Mouse (Mus musculus): Measurements from ENCODE around the gene Cdk14. TPM values are rescaled to one million over a fixed set of nuclear protein-coding genes. Genes with fewer than 3 reads are reported as not detected.

The Cdk14 gene
- polyA plus RNA-seq, 1 experiment = 2.9 TPM

DNA sequence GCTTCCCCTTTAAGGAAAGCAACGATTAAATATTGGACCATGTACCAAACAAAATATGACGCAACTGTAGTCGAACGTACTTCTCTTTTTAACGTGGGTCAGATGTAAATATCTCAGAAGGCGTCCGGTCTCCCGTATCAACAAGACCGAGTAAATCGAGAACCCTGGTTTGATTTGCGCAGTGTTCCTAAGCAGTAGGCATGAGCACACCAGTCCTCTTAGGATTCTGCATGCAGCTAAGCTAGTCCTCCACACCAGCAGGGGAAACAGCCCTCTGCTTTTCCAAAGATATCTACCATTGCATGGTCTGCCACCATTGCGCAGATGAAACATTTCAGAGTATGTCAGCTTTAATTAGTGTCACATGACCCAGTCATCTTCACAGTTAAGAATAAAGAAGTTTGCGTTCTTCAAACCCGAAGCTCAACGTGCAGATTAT is 543.4 kb downstream of the Cdk14 start:
- no peak for DNase-seq (ENCODE audit: low read depth in 1 of 2, low spot score in 2 of 2)
- H3K27me3 ChIP-seq (ENCODE audit: control insufficient read depth, insufficient read depth, low read length) = no peaks in the 10 kb centered on the region
- no peaks in the 10 kb centered on the region for H3K4me1 ChIP-seq (ENCODE audit: control insufficient read depth, insufficient read depth, insufficient read length)
- WGBS = 74% methylated on average over 15 of the region's 15 CpGs
- TF ChIP-seq POLR2A (IDR thresholded peaks at IDR 0.05; ENCODE audit: low read depth, low read length) (no peak), CTCF (IDR thresholded peaks at IDR 0.05; ENCODE audit: extremely low read depth, insufficient read depth, insufficient read length, insufficient replicate concordance) (no peak)
- H3K4me3 ChIP-seq (ENCODE audit: extremely low read depth, insufficient read depth, insufficient read length) = no peak overlapping the region
- H3K36me3 ChIP-seq (ENCODE audit: control insufficient read depth, insufficient read depth, low read length) = no peaks in the 10 kb centered on the region
- H3K27ac ChIP-seq (ENCODE audit: insufficient read depth, low read length) = no peak overlapping the region

DNA sequence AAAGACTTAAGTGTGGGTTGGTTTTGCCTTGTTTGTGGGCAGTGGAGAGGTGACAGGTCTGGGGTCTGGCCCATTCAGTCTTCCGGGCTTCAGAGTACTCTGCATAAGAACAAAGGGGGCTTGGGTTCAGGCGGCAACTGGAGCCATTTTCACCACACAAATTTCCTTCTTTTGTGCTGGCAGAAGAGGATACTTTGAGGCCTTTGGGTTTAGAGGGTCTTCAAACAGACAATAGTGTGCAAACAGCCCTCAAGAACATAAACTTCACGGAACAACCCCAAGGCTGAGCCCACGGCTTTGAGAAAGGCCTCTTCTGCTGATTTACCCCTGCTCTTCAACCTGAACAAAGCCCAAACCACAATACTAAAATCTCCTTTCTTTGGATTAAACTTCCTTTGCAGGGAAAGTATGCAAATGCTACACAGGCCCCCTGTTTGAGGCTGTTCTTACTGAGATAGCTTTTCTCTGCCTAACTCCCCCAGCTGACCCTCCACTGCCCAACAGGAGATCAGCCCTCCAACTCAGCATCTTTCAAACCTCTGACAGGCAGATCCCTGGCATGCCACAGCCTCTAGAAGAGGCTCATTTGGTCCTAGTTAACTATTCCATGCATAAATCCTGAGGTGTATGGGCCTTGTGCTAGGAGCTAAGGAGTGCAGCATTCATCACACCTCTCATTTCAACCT is 549.9 kb downstream of the Cdk14 start:
- no peak for TF ChIP-seq POLR2A (IDR thresholded peaks at IDR 0.05; ENCODE audit: low read depth, low read length)
- TF ChIP-seq CTCF (IDR thresholded peaks at IDR 0.05; ENCODE audit: extremely low read depth, insufficient read depth, insufficient read length, insufficient replicate concordance) = no peak
- DNase-seq (ENCODE audit: low read depth in 1 of 2, low spot score in 2 of 2) = no peak
- Histone ChIP-seq H3K4me1 (ENCODE audit: control insufficient read depth, insufficient read depth, insufficient read length) (no peaks in the 10 kb centered on the region), H3K27me3 (ENCODE audit: control insufficient read depth, insufficient read depth, low read length) (no peaks in the 10 kb centered on the region), H3K27ac (ENCODE audit: insufficient read depth, low read length) (no peak overlapping the region), H3K4me3 (ENCODE audit: extremely low read depth, insufficient read depth, insufficient read length) (no peak overlapping the region), H3K36me3 (ENCODE audit: control insufficient read depth, insufficient read depth, low read length) (no peaks in the 10 kb centered on the region)
- WGBS = 83% methylated on average over 4 of the region's 4 CpGs

DNA sequence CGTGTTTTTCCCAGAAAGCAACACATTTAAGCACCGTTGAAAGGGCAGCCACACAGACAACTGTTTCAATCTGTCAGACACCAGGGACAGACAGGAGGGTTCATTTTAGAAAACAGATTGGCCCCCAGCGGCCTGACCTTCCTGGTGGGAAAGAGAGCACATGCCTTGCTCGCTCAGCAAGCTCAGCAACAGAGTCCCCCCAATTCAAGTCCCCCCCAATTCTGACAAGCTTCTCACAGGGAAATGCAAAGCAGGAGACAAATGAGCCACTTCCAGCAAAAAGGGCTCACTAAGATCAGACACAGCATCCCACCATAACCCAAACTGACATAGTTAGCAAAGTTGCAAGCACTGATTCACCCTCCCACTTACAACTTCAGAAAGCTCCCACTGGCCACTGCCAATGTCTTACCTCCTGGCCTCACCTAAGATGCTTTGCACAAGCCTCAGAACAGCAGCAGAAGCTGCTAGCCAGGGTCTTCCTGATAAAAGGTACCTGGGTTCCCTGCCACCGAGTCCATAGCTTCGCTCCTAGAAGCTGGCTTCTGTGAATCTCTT is 551.5 kb downstream of the Cdk14 start:
- Histone ChIP-seq H3K4me3 (ENCODE audit: extremely low read depth, insufficient read depth, insufficient read length) (no peak overlapping the region), H3K27me3 (ENCODE audit: control insufficient read depth, insufficient read depth, low read length) (no peaks in the 10 kb centered on the region), H3K36me3 (ENCODE audit: control insufficient read depth, insufficient read depth, low read length) (no peaks in the 10 kb centered on the region), H3K4me1 (ENCODE audit: control insufficient read depth, insufficient read depth, insufficient read length) (no peaks in the 10 kb centered on the region), H3K27ac (ENCODE audit: insufficient read depth, low read length) (no peak overlapping the region)
- TF ChIP-seq CTCF (IDR thresholded peaks at IDR 0.05; ENCODE audit: extremely low read depth, insufficient read depth, insufficient read length, insufficient replicate concordance) (no peak), POLR2A (IDR thresholded peaks at IDR 0.05; ENCODE audit: low read depth, low read length) (no peak)
- no peak for DNase-seq (ENCODE audit: low read depth in 1 of 2, low spot score in 2 of 2)
- WGBS = 87% methylated on average over 6 of the region's 6 CpGs

DNA sequence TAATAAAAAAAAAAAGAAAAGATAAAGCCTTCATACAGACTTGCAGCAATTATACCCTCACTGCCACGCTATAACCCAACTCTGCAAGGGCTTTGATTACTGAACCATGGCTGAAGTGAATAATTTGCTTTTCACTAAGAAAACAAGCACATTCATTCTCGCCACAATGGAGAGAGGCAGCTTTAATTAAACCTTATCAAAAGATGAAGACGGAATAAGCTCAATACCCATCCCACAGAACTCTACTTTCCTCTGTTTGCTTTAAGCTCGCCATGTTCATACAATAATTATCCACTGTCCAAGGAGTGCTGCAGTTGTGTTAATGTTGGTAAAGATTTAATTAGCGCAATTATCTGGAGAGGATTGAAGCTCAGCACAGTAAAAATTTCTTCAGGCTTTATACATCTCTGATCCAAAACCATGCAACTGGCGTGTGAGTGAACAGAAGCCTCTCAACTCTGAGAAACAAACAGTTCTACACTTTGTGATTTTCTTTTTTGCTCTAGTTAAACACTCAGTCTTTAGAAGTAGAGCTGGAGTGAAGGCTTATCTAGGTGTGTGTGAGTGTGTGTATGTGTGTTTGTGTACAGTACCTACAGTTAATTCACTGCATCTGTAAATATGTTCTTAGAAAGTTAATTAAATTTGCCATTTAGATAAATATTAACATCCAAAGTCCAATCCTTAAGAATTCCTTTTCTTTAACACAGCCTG is 552.1 kb downstream of the Cdk14 start:
- Histone ChIP-seq H3K36me3 (ENCODE audit: control insufficient read depth, insufficient read depth, low read length) (no peaks in the 10 kb centered on the region), H3K4me1 (ENCODE audit: control insufficient read depth, insufficient read depth, insufficient read length) (no peaks in the 10 kb centered on the region), H3K4me3 (ENCODE audit: extremely low read depth, insufficient read depth, insufficient read length) (no peak overlapping the region), H3K27ac (ENCODE audit: insufficient read depth, low read length) (no peak overlapping the region), H3K27me3 (ENCODE audit: control insufficient read depth, insufficient read depth, low read length) (no peaks in the 10 kb centered on the region)
- 90% methylated on average over 6 of the region's 6 CpGs for WGBS
- no peak for DNase-seq (ENCODE audit: low read depth in 1 of 2, low spot score in 2 of 2)
- TF ChIP-seq POLR2A (IDR thresholded peaks at IDR 0.05; ENCODE audit: low read depth, low read length) = no peak
- no peak for TF ChIP-seq CTCF (IDR thresholded peaks at IDR 0.05; ENCODE audit: extremely low read depth, insufficient read depth, insufficient read length, insufficient replicate concordance)

DNA sequence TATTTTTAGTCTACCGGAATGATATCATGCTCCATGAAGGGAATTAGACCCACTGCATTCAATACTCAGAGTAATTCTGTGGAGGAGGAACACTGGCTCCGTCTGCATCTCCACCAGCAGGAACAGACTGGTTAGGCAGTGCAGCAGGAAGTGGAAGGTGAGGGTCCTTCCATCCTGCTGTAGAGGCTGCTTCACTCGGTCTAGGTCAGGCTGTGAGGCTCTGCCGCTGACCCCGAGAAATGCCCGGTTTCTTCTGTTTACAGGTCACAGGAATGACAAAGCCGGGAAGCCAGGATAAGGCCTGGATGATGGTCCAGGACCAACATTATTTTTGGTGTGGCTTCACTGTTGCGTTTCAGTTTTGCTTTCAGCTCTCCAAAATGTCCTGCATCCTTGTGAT is 553.2 kb downstream of the Cdk14 start:
- no peak overlapping the region for H3K27ac ChIP-seq (ENCODE audit: insufficient read depth, low read length)
- H3K4me3 ChIP-seq (ENCODE audit: extremely low read depth, insufficient read depth, insufficient read length) = no peak overlapping the region
- no peaks in the 10 kb centered on the region for H3K27me3 ChIP-seq (ENCODE audit: control insufficient read depth, insufficient read depth, low read length)
- no peak for TF ChIP-seq POLR2A (IDR thresholded peaks at IDR 0.05; ENCODE audit: low read depth, low read length)
- TF ChIP-seq CTCF (IDR thresholded peaks at IDR 0.05; ENCODE audit: extremely low read depth, insufficient read depth, insufficient read length, insufficient replicate concordance) = no peak
- H3K4me1 ChIP-seq (ENCODE audit: control insufficient read depth, insufficient read depth, insufficient read length) = no peaks in the 10 kb centered on the region
- WGBS = 89% methylated on average over 8 of the region's 8 CpGs
- no peak for DNase-seq (ENCODE audit: low read depth in 1 of 2, low spot score in 2 of 2)
- H3K36me3 ChIP-seq (ENCODE audit: control insufficient read depth, insufficient read depth, low read length) = no peaks in the 10 kb centered on the region

DNA sequence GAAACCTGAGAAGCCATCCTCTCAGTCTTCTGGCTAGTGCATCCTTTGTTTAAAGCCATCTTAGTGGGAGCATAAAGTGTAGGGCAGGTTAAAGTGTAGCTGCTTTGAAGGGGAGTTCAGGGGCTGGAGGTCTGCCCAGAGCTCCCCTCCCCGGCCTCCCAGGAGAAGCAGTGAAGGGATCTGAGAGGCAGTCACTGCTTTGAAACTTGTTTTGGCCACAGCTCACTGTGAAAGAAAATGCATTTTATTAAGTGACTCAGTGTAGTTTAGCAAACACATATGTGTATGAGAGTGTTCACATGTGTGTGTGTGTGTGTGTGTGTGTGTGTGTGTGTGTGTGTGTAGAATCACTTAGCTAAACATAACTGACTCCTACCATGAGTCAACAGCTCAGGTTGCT is 554.0 kb downstream of the Cdk14 start:
- TF ChIP-seq CTCF (IDR thresholded peaks at IDR 0.05; ENCODE audit: extremely low read depth, insufficient read depth, insufficient read length, insufficient replicate concordance) (no peak), POLR2A (IDR thresholded peaks at IDR 0.05; ENCODE audit: low read depth, low read length) (no peak)
- no peaks in the 10 kb centered on the region for H3K4me1 ChIP-seq (ENCODE audit: control insufficient read depth, insufficient read depth, insufficient read length)
- WGBS = 96% methylated on average over 1 of the region's 1 CpGs
- H3K4me3 ChIP-seq (ENCODE audit: extremely low read depth, insufficient read depth, insufficient read length) = no peak overlapping the region
- H3K27me3 ChIP-seq (ENCODE audit: control insufficient read depth, insufficient read depth, low read length) = no peaks in the 10 kb centered on the region
- H3K36me3 ChIP-seq (ENCODE audit: control insufficient read depth, insufficient read depth, low read length) = no peaks in the 10 kb centered on the region
- no peak for DNase-seq (ENCODE audit: low read depth in 1 of 2, low spot score in 2 of 2)
- no peak overlapping the region for H3K27ac ChIP-seq (ENCODE audit: insufficient read depth, low read length)

DNA sequence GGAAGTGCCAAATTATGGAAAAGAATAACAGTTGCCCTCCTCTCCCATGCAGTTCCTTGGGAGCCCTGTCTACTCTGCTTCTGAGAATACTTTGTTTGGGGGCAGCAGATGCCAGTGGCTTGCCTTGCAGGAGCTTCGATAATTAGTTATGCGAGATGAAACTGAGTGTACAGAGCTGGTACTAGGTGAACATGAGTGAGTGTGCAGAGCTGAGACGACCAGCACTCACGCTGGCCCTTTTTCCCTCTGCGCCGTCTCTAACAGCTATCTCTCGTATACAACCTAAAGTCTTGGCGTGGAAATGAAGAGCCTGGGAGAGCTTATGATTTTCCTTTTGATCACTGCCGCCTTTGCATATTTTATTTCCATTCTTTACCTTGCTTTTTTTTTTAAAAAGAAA is 558.5 kb downstream of the Cdk14 start:
- H3K36me3 ChIP-seq (ENCODE audit: control insufficient read depth, insufficient read depth, low read length) = no peaks in the 10 kb centered on the region
- WGBS = 96% methylated on average over 9 of the region's 9 CpGs
- no peak for TF ChIP-seq CTCF (IDR thresholded peaks at IDR 0.05; ENCODE audit: extremely low read depth, insufficient read depth, insufficient read length, insufficient replicate concordance)
- no peak for TF ChIP-seq POLR2A (IDR thresholded peaks at IDR 0.05; ENCODE audit: low read depth, low read length)
- H3K4me1 ChIP-seq (ENCODE audit: control insufficient read depth, insufficient read depth, insufficient read length) = no peaks in the 10 kb centered on the region
- H3K27me3 ChIP-seq (ENCODE audit: control insufficient read depth, insufficient read depth, low read length) = no peaks in the 10 kb centered on the region
- no peak for DNase-seq (ENCODE audit: low read depth in 1 of 2, low spot score in 2 of 2)
- H3K4me3 ChIP-seq (ENCODE audit: extremely low read depth, insufficient read depth, insufficient read length) = no peak overlapping the region
- no peak overlapping the region for H3K27ac ChIP-seq (ENCODE audit: insufficient read depth, low read length)

All from spleen, adult 2 months (tissue).